Mouse (Mus musculus): ENCODE results near the gene Cd70. TPM values are rescaled to one million over a fixed set of nuclear protein-coding genes. Genes with fewer than 3 reads are reported as not detected.
"Not testable (repeated sequence)": the region's sequence is repeated elsewhere in the genome, so short reads cannot be mapped to it uniquely, and the experiment has no call there.

The Cd70 gene
- polyA plus RNA-seq, 1 experiment from 2014 or later = not detected

DNA sequence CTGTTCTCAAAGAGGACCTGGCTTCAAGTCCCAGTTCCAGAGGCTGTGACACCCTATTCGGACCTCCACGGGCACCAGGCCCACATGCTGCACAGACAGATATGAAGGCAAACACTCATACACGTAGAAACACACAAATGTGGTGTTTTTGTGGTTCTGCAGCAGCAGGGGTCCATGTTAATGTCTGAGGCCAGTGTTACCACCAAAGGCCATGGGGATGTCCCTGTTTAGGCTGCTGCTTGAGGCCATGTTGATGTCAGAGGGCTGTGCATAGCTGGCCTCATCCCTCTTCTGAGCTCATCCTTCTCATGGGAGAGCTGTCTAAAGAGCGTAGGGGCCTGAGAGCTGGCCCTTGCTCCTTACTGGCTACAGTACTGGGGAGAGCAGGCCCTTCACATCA lies 10.9 kb downstream of the Cd70 start:
- H3K36me3 ChIP-seq (ENCODE audit: insufficient read depth, low read length) = no peaks in the 10 kb centered on the region
- WGBS = 93% methylated on average over 4 of the region's 4 CpGs
- no peak overlapping the region for H3K4me3 ChIP-seq (ENCODE audit: low read length)
- no peaks in the 10 kb centered on the region for H3K4me1 ChIP-seq (ENCODE audit: insufficient read depth, low read length)
- no peaks in the 10 kb centered on the region for H3K27me3 ChIP-seq (ENCODE audit: insufficient read depth, low read length)
- no peaks in the 10 kb centered on the region for H3K9me3 ChIP-seq (ENCODE audit: low read length)
- no peak overlapping the region for H3K27ac ChIP-seq (ENCODE audit: low read length)
- no peak overlapping the region for H3K4me2 ChIP-seq (replicated peaks; ENCODE audit: low read depth, low read length)
- no peak for ATAC-seq (ENCODE audit: low FRiP score, low TSS enrichment)
- no peak overlapping the region for H3K9ac ChIP-seq (replicated peaks; ENCODE audit: low read length)

DNA sequence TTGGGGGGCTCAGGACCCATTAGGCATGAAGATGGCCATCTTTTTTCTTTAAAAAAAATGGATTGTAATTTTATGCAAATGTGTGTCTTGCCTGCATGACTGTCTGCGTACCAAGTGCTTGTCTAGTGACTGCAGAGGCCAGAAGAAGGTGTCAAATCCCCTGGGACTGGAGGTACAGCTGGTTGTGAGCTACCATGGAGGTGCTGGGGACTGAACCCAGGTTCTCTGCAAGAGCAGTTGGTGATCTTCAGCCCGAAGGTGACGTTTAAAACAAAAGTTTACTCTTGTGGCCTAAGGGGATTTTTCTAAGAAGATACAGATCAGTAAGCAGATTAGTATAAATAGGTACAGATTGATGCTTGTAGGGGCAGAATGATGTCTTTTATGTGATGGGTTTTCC lies 13.9 kb downstream of the Cd70 start:
- Histone ChIP-seq H3K4me3 (ENCODE audit: low read length) (no peak overlapping the region), H3K36me3 (ENCODE audit: insufficient read depth, low read length) (no peaks in the 10 kb centered on the region), H3K4me2 (replicated peaks; ENCODE audit: low read depth, low read length) (no peak overlapping the region), H3K27me3 (ENCODE audit: insufficient read depth, low read length) (no peaks in the 10 kb centered on the region), H3K27ac (ENCODE audit: low read length) (no peak overlapping the region), H3K9ac (replicated peaks; ENCODE audit: low read length) (no peak overlapping the region), H3K4me1 (ENCODE audit: insufficient read depth, low read length) (no peaks in the 10 kb centered on the region), H3K9me3 (ENCODE audit: low read length) (no peaks in the 10 kb centered on the region)
- 88% methylated on average over 3 of the region's 3 CpGs for whole genome bisulfite sequencing
- ATAC-seq (ENCODE audit: low FRiP score, low TSS enrichment) = no peak

DNA sequence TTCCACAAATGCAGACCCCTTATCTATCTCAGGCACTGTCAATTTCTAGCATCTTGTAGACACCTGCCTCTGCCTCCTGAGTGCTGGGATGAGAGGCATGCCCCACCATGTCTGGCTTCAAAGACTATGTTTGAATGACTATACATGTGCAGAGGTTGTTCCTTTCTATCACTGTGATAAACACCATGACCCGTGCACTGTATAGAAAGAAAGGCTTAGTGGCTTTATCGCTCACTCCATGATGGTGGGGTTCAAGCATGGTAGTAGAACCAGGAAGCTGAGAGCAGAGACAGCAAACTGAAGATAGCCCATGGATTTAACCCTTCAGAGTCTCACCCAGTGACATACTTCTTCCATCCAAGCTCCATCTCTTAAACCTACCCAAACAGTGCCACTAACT lies 14.9 kb downstream of the Cd70 start:
- H3K9ac ChIP-seq (replicated peaks; ENCODE audit: low read length) = no peak overlapping the region
- no peak for ATAC-seq (ENCODE audit: low FRiP score, low TSS enrichment)

DNA sequence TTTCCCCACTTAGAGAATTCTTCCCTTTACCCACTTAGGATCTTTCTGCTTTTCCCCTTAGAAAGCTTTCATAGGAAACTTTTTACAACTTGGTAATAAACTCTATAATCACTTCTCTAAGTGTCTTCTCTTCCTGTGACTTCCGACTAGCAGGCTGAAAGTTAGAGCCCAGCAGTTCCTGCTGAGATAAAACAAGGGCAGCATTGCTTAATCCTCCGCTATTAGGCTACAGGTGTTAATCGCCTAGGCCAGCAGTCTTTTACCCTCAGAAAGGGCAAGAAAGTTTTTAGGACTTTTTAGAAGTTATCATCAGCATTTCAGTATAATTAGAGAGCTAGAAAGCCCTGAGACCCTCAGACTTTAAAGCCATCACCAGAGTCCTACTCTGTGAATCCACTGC lies 15.6 kb downstream of the Cd70 start:
- ATAC-seq (ENCODE audit: low FRiP score, low TSS enrichment); H3K9me3 ChIP-seq (ENCODE audit: low read length): not testable (repeated sequence)

More for the DNA sequence above, 14.9 kb downstream of the Cd70 start:
- no peak overlapping the region for H3K4me3 ChIP-seq (ENCODE audit: low read length)
- no peaks in the 10 kb centered on the region for H3K36me3 ChIP-seq (ENCODE audit: insufficient read depth, low read length)
- H3K9me3 ChIP-seq (ENCODE audit: low read length) = no peaks in the 10 kb centered on the region
- H3K27ac ChIP-seq (ENCODE audit: low read length) = no peak overlapping the region
- H3K27me3 ChIP-seq (ENCODE audit: insufficient read depth, low read length) = no peaks in the 10 kb centered on the region
- no peaks in the 10 kb centered on the region for H3K4me1 ChIP-seq (ENCODE audit: insufficient read depth, low read length)
- no peak overlapping the region for H3K4me2 ChIP-seq (replicated peaks; ENCODE audit: low read depth, low read length)
- WGBS = 92% methylated on average over 2 of the region's 2 CpGs

DNA sequence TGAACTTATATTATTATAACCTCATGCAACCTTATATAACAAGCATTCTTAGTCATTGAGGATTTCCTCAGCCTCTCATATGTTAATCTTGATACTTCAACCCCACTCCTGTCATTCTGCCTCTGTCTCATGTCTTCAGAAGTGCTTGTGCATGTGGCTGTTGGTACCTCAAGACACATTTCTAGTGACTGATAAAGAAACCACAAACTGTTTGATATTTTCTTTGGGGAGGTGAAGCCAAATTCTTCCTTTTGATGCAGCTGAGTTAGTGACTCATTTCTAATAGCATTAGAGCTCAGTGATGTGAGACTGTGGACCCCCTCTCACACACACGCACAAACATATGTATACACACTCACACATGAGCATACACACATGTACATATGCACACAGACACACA lies 17.8 kb downstream of the Cd70 start:
- H3K27ac ChIP-seq (ENCODE audit: low read length) = no peak overlapping the region
- H3K4me2 ChIP-seq (replicated peaks; ENCODE audit: low read depth, low read length) = no peak overlapping the region
- ATAC-seq (ENCODE audit: low FRiP score, low TSS enrichment) = no peak
- H3K9ac ChIP-seq (replicated peaks; ENCODE audit: low read length) = no peak overlapping the region
- H3K27me3 ChIP-seq (ENCODE audit: insufficient read depth, low read length) = no peaks in the 10 kb centered on the region
- no peaks in the 10 kb centered on the region for H3K36me3 ChIP-seq (ENCODE audit: insufficient read depth, low read length)
- WGBS = 82% methylated on average over 1 of the region's 1 CpGs
- H3K4me1 ChIP-seq (ENCODE audit: insufficient read depth, low read length) = no peaks in the 10 kb centered on the region
- no peak overlapping the region for H3K4me3 ChIP-seq (ENCODE audit: low read length)
- no peaks in the 10 kb centered on the region for H3K9me3 ChIP-seq (ENCODE audit: low read length)

More for the DNA sequence above, 15.6 kb downstream of the Cd70 start:
- not testable (repeated sequence) for H3K27me3 ChIP-seq (ENCODE audit: insufficient read depth, low read length); H3K27ac ChIP-seq (ENCODE audit: low read length); H3K36me3 ChIP-seq (ENCODE audit: insufficient read depth, low read length); H3K4me2 ChIP-seq (replicated peaks; ENCODE audit: low read depth, low read length); H3K9ac ChIP-seq (replicated peaks; ENCODE audit: low read length); H3K4me1 ChIP-seq (ENCODE audit: insufficient read depth, low read length); H3K4me3 ChIP-seq (ENCODE audit: low read length)
- WGBS = 9% methylated on average over 3 of the region's 3 CpGs

DNA sequence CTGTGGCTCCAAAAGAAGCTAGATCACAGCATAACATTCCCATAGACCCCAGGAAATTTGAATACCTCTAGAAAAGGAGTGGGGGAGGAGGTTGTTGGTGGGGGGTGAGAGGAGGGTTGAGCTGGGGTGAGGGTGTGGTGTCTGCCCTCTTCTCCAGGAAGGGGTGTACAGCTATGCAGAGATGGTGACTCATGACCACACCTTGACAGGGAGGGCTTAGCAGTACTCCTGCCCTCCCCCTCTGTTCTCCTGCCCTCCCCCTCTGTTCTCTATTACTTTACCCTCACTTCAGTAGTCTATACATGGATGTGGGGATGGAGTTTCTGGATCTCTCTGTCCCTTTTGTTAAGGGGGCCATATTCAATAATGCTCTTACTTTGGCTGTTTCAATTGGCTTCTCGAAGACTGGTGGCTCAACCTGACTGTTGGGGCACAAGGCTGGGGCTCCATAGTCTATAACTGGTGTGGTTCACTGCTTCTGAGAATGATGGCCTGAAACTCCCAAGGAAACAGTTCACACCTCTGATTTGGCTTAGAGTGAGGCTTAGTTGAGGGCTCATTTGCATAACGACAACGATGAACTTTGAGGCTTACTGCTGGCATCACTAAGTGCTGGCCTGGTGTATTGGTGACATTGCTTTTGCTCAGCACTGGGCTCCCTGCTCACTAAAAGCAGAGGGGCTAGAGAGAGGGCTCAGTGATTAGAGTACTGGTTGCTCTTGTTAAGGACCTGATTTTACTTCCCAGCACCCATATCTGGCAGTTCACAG lies 23.5 kb downstream of the Cd70 start:
- ATAC-seq (ENCODE audit: low FRiP score, low TSS enrichment) = no peak
- no peaks in the 10 kb centered on the region for H3K36me3 ChIP-seq (ENCODE audit: insufficient read depth, low read length)
- no peaks in the 10 kb centered on the region for H3K9me3 ChIP-seq (ENCODE audit: low read length)
- 68% methylated on average over 3 of the region's 3 CpGs for WGBS
- no peak overlapping the region for H3K9ac ChIP-seq (replicated peaks; ENCODE audit: low read length)
- H3K4me3 ChIP-seq (ENCODE audit: low read length) = no peak overlapping the region
- no peak overlapping the region for H3K27ac ChIP-seq (ENCODE audit: low read length)
- no peaks in the 10 kb centered on the region for H3K4me1 ChIP-seq (ENCODE audit: insufficient read depth, low read length)
- no peak overlapping the region for H3K4me2 ChIP-seq (replicated peaks; ENCODE audit: low read depth, low read length)
- H3K27me3 ChIP-seq (ENCODE audit: insufficient read depth, low read length) = no peaks in the 10 kb centered on the region

DNA sequence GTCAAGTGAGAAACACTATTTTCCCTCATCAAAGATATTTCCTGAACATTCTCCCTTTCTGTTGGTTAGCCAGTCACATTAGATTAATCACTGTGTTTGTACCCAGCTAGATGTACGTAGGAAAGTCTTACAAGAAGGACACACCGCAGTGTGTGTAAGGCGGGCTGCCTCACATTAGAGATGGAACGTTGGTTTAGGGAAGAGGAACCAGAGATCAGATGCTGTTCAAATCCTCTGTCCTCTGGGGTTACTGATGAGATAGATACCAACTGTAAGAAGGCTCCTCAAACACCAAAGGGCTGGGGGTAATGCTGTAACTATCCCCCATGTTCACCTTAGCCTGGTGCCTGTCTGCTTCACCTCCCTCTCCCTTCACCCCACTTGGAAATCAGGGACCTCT lies 24.8 kb downstream of the Cd70 start:
- Histone ChIP-seq H3K4me3 (ENCODE audit: low read length) (no peak overlapping the region), H3K4me1 (ENCODE audit: insufficient read depth, low read length) (no peaks in the 10 kb centered on the region), H3K36me3 (ENCODE audit: insufficient read depth, low read length) (no peaks in the 10 kb centered on the region), H3K9ac (replicated peaks; ENCODE audit: low read length) (no peak overlapping the region), H3K9me3 (ENCODE audit: low read length) (no peaks in the 10 kb centered on the region), H3K27me3 (ENCODE audit: insufficient read depth, low read length) (no peaks in the 10 kb centered on the region), H3K27ac (ENCODE audit: low read length) (no peak overlapping the region), H3K4me2 (replicated peaks; ENCODE audit: low read depth, low read length) (no peak overlapping the region)
- 89% methylated on average over 4 of the region's 4 CpGs for WGBS
- no peak for ATAC-seq (ENCODE audit: low FRiP score, low TSS enrichment)

DNA sequence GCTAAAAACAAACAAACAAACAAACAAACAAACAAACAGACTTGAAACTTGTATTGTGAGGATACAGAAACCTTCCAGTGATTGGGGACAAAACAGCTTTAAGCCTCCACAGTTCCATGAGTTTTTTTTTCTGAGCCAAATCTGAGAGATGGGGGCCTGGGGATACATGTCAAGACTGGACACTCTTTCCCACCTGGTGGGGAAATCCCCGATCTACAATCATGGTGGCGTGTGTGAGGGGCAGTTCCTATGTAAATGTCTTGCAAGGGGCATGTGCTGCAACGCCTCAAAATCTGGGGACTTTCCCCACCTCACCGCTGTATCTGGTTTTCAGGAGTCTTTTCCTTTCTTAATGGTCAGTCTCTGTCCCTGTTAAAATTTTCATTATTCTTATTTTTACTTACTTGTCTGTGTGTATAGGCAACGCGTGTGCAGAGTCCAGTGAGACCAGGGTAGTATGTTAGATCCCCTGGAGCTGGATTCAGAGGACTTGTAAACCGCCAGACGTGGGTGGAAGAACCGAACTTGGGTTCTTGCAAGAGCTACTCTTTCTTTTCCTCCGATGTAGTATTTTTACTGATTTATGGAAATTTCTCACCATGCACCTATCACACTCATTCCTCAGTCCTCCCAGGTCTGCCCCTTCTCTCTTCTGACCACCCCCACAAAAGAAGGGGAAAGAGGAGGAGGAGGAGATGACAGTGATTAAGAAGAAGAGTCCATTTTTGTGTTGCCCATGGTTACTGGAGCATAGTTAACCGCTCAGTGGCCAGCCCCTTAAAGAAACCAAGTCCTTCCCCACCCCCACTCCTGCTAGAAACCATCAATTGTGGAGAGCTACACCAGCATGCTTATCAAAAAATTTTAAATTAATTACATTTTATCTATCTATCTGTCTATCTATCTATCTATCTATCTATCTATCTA lies 26.1 kb downstream of the Cd70 start:
- no peak for ATAC-seq (ENCODE audit: low FRiP score, low TSS enrichment)
- Histone ChIP-seq H3K4me3 (ENCODE audit: low read length) (no peak overlapping the region), H3K36me3 (ENCODE audit: insufficient read depth, low read length) (no peaks in the 10 kb centered on the region), H3K9me3 (ENCODE audit: low read length) (no peaks in the 10 kb centered on the region), H3K4me2 (replicated peaks; ENCODE audit: low read depth, low read length) (no peak overlapping the region), H3K27ac (ENCODE audit: low read length) (no peak overlapping the region), H3K4me1 (ENCODE audit: insufficient read depth, low read length) (peaks cover 5% of the 10 kb centered on the region; the same call in 1 of the 2 replicates), H3K9ac (replicated peaks; ENCODE audit: low read length) (no peak overlapping the region), H3K27me3 (ENCODE audit: insufficient read depth, low read length) (no peaks in the 10 kb centered on the region)
- 90% methylated on average over 11 of the region's 11 CpGs for WGBS

DNA sequence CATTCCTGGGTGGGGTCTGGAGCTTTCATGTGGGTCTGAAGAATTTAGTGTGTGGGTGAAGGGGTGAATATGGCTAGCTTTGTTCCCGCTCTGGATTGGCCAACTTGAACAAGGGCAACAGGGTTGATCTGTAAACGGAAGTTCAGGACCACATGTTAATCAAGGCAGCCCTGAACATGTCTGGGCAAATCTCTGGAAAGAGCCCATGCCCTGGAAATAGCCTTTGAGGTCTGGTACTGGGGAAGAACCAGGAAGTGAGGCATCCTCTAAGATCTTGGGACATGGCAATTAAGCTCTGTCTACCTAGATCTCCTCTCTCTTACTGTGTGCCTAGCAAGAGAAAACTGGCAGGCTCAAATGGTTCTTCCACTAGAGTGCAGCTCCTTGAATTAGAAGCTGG lies 27.7 kb downstream of the Cd70 start:
- Histone ChIP-seq H3K4me1 (ENCODE audit: insufficient read depth, low read length) (peaks cover 6% of the 10 kb centered on the region; the same call in 1 of the 2 replicates), H3K9me3 (ENCODE audit: low read length) (no peaks in the 10 kb centered on the region), H3K36me3 (ENCODE audit: insufficient read depth, low read length) (no peaks in the 10 kb centered on the region), H3K4me3 (ENCODE audit: low read length) (no peak overlapping the region), H3K4me2 (replicated peaks; ENCODE audit: low read depth, low read length) (no peak overlapping the region), H3K9ac (replicated peaks; ENCODE audit: low read length) (no peak overlapping the region), H3K27ac (ENCODE audit: low read length) (no peak overlapping the region), H3K27me3 (ENCODE audit: insufficient read depth, low read length) (no peaks in the 10 kb centered on the region)
- ATAC-seq (ENCODE audit: low FRiP score, low TSS enrichment) = no peak
- WGBS = 71% methylated on average over 2 of the region's 2 CpGs

All from kidney, embryonic 16.5 days (tissue).